20 mouse cellular contexts compared by ENCODE assay signal in the genomic region with DNA sequence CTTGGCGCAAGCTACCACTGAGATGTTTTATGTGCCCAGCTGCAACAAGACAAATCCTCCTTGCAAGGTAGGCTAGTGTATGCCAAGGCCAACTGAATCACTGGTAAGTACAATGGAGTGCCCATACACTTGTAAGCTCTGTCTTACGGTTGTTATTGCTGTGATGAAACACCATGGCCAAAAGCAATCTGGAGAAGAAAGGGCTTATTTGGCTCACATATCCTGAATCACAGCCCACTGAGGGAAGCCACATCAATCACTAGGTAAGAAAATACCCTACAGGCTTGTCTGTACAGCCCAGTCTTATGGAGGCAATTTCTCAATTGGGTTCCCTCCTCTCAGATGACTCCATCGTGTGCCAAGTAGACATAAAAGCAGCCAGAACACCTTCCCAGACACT. TPM values are rescaled to one million over a fixed set of nuclear protein-coding genes. Genes with fewer than 3 reads are reported as not detected.
A peak's percentile ranks its signal among the peaks of the same experiment; 100 is the strongest.
DNase-seq lines count a peak whose midpoint lies in the region; ATAC-seq and TF ChIP-seq lines count a peak whose summit lies in the region.
"Had no signal": no experiment of that assay in that cellular context is flagged by ENCODE, and none has a peak within 500 bp of the region (broad histone marks: within the 10 kb centered on the region; RNA-seq: fewer than 3 reads in every experiment).

No protein-coding gene starts in this region.

- H3K27me3 ChIP-seq in limb, embryonic 13.5 days = no peaks in the 10 kb centered on the region
- H3K27me3 ChIP-seq in limb, embryonic 10.5 days (ENCODE audit: low read depth, poor library complexity, severe bottlenecking) = no peaks in the 10 kb centered on the region
- no peaks in the 10 kb centered on the region for H3K27me3 ChIP-seq in limb, embryonic 15.5 days
- H3K27me3 ChIP-seq in forebrain, postnatal 0 days (ENCODE audit: insufficient read depth, low read length) = no peaks in the 10 kb centered on the region
- H3K27me3 ChIP-seq: embryonic facial prominence, embryonic 12.5 days; forebrain, embryonic 12.5 days had no signal

- DNase-seq in limb, embryonic 10.5 days (ENCODE audit: low spot score) = no peak
- peak; percentile 92 for DNase-seq in gonadal fat pad, adult 2 months (ENCODE audit: low read depth)
- DNase-seq in forebrain, postnatal 0 days = no peak
- DNase-seq in retina, embryonic 14.5 days (ENCODE audit: low spot score) = no peak
- DNase-seq: adrenal gland, adult 2 months; adrenal gland, postnatal 10 days; adrenal gland, postnatal 25 days; cerebellum, adult 11-12 months; cerebellum, adult 2 months; cerebellum, adult 9-10 months; cerebellum, postnatal 10 days; cerebellum, postnatal 25 days had no signal

- peak overlapping the region; percentile 8; the same call in 1 of the 2 replicates for H3K27ac ChIP-seq in limb, embryonic 13.5 days
- no peak overlapping the region for H3K27ac ChIP-seq in limb, embryonic 10.5 days
- H3K27ac ChIP-seq in limb, embryonic 15.5 days = peak overlapping the region; percentile 22
- no peak overlapping the region for H3K27ac ChIP-seq in forebrain, postnatal 0 days (ENCODE audit: low read depth, low read length)
- H3K27ac ChIP-seq: embryonic facial prominence, embryonic 10.5 days; embryonic facial prominence, embryonic 12.5 days; forebrain, embryonic 10.5 days; forebrain, embryonic 12.5 days had no signal

- no peak for ATAC-seq in limb, embryonic 13.5 days (ENCODE audit: low FRiP score, low read depth)
- no peak for ATAC-seq in limb, embryonic 15.5 days (ENCODE audit: insufficient number of reproducible peaks, low FRiP score, low TSS enrichment, low read depth)
- ATAC-seq in forebrain, postnatal 0 days = no peak
- ATAC-seq: forebrain, embryonic 14.5 days; forebrain, embryonic 16.5 days had no signal

- TF ChIP-seq CTCF in forebrain, postnatal 0 days (IDR thresholded peaks at IDR 0.05; ENCODE audit: low read depth) = no peak

- H3K9me3 ChIP-seq in limb, embryonic 13.5 days = no peaks in the 10 kb centered on the region
- no peaks in the 10 kb centered on the region for H3K9me3 ChIP-seq in limb, embryonic 10.5 days (replicated peaks)
- no peaks in the 10 kb centered on the region for H3K9me3 ChIP-seq in limb, embryonic 15.5 days
- no peaks in the 10 kb centered on the region for H3K9me3 ChIP-seq in forebrain, postnatal 0 days (ENCODE audit: low read length)
- H3K9me3 ChIP-seq: embryonic facial prominence, embryonic 10.5 days; embryonic facial prominence, embryonic 12.5 days; forebrain, embryonic 10.5 days; forebrain, embryonic 12.5 days had no signal

- 61% methylated on average over 3 of the region's 3 CpGs for WGBS in limb, embryonic 13.5 days
- 88% methylated on average over 3 of the region's 3 CpGs for WGBS in limb, embryonic 10.5 days
- WGBS in limb, embryonic 15.5 days = 60% methylated on average over 3 of the region's 3 CpGs
- WGBS in forebrain, postnatal 0 days = 83% methylated on average over 3 of the region's 3 CpGs

- peaks cover 11% of the 10 kb centered on the region; the same call in 1 of the 2 replicates for H3K4me1 ChIP-seq in limb, embryonic 13.5 days
- H3K4me1 ChIP-seq in limb, embryonic 10.5 days = no peaks in the 10 kb centered on the region
- H3K4me1 ChIP-seq in limb, embryonic 15.5 days = 0 out of 2 replicates have a peak, but pooled peaks cover 10% of the 10 kb centered on the region
- H3K4me1 ChIP-seq in forebrain, postnatal 0 days (ENCODE audit: insufficient read depth) = no peaks in the 10 kb centered on the region
- H3K4me1 ChIP-seq: embryonic facial prominence, embryonic 10.5 days; embryonic facial prominence, embryonic 12.5 days; forebrain, embryonic 10.5 days; forebrain, embryonic 12.5 days had no signal

- no peaks in the 10 kb centered on the region for H3K36me3 ChIP-seq in limb, embryonic 13.5 days
- H3K36me3 ChIP-seq in limb, embryonic 10.5 days = no peaks in the 10 kb centered on the region
- H3K36me3 ChIP-seq in limb, embryonic 15.5 days = no peaks in the 10 kb centered on the region
- no peaks in the 10 kb centered on the region for H3K36me3 ChIP-seq in forebrain, postnatal 0 days (ENCODE audit: insufficient read depth)
- H3K36me3 ChIP-seq: embryonic facial prominence, embryonic 10.5 days; embryonic facial prominence, embryonic 12.5 days; forebrain, embryonic 10.5 days; forebrain, embryonic 12.5 days had no signal

- H3K4me3 ChIP-seq in limb, embryonic 13.5 days = no peak overlapping the region
- no peak overlapping the region for H3K4me3 ChIP-seq in limb, embryonic 10.5 days
- H3K4me3 ChIP-seq in limb, embryonic 15.5 days = no peak overlapping the region
- no peak overlapping the region for H3K4me3 ChIP-seq in forebrain, postnatal 0 days (ENCODE audit: low read depth, low read length)
- H3K4me3 ChIP-seq: embryonic facial prominence, embryonic 10.5 days; embryonic facial prominence, embryonic 12.5 days; forebrain, embryonic 10.5 days; forebrain, embryonic 12.5 days had no signal

- H3K4me2 ChIP-seq in limb, embryonic 13.5 days (replicated peaks) = no peak overlapping the region
- H3K4me2 ChIP-seq in limb, embryonic 15.5 days = no peak overlapping the region
- no peak overlapping the region for H3K4me2 ChIP-seq in forebrain, postnatal 0 days (ENCODE audit: low read depth)
- H3K4me2 ChIP-seq: embryonic facial prominence, embryonic 12.5 days; forebrain, embryonic 12.5 days had no signal

- no peak overlapping the region for H3K9ac ChIP-seq in limb, embryonic 13.5 days
- no peak overlapping the region for H3K9ac ChIP-seq in limb, embryonic 15.5 days
- H3K9ac ChIP-seq in forebrain, postnatal 0 days = no peak overlapping the region
- H3K9ac ChIP-seq: embryonic facial prominence, embryonic 12.5 days; forebrain, embryonic 12.5 days had no signal

RNA-seq across cellular contexts. Expression of a gene that starts 7.9 kb away (rescaled TPM):
- polyA plus RNA-seq in limb, embryonic 13.5 days (2015; fragmentation: Nextera tagmentation; extraction: Ambion mirVana) = 35.1 and 36.9 TPM in 2 replicates
- 32.1 and 32.3 TPM in 2 replicates for polyA plus RNA-seq in limb, embryonic 10.5 days (2016; fragmentation: Nextera tagmentation; extraction: Ambion mirVana)
- polyA plus RNA-seq in gonadal fat pad, adult 2 months (2012; rRNA removed) = 6.1 TPM in 2 replicates
- polyA plus RNA-seq in limb, embryonic 15.5 days (2015; fragmentation: Nextera tagmentation; extraction: Ambion mirVana) = 24.7 and 27.4 TPM in 2 replicates
- 5.2 and 6.0 TPM in 2 replicates for total RNA-seq in forebrain, postnatal 0 days (2014; rRNA removed)
- polyA plus RNA-seq in forebrain, postnatal 0 days (2015; fragmentation: Nextera tagmentation; extraction: Ambion mirVana) = 7.7 and 10.3 TPM in 2 replicates

RNA-seq across cellular contexts. Expression of a gene that starts 16.8 kb away (rescaled TPM):
- polyA plus RNA-seq in limb, embryonic 13.5 days (2015; fragmentation: Nextera tagmentation; extraction: Ambion mirVana) = 2.4 and 3.2 TPM in 2 replicates
- 0.59 and 0.61 TPM in 2 replicates for polyA plus RNA-seq in limb, embryonic 10.5 days (2016; fragmentation: Nextera tagmentation; extraction: Ambion mirVana)
- polyA plus RNA-seq in gonadal fat pad, adult 2 months (2012; rRNA removed) = 19.4 and 21.9 TPM in 2 replicates
- 2.0 and 2.4 TPM in 2 replicates for polyA plus RNA-seq in limb, embryonic 15.5 days (2015; fragmentation: Nextera tagmentation; extraction: Ambion mirVana)
- total RNA-seq in forebrain, postnatal 0 days (2014; rRNA removed) = 1.2 and 4.2 TPM in 2 replicates
- polyA plus RNA-seq in forebrain, postnatal 0 days (2015; fragmentation: Nextera tagmentation; extraction: Ambion mirVana) = 0.53 and 0.77 TPM in 2 replicates

RNA-seq across cellular contexts. Expression of a gene that starts 30.3 kb away (rescaled TPM):
- polyA plus RNA-seq in limb, embryonic 13.5 days (2015; fragmentation: Nextera tagmentation; extraction: Ambion mirVana) = 178 and 179 TPM in 2 replicates
- 204 and 214 TPM in 2 replicates for polyA plus RNA-seq in limb, embryonic 10.5 days (2016; fragmentation: Nextera tagmentation; extraction: Ambion mirVana)
- polyA plus RNA-seq in gonadal fat pad, adult 2 months (2012; rRNA removed) = 17.6 and 21.1 TPM in 2 replicates
- 126 and 152 TPM in 2 replicates for polyA plus RNA-seq in limb, embryonic 15.5 days (2015; fragmentation: Nextera tagmentation; extraction: Ambion mirVana)
- total RNA-seq in forebrain, postnatal 0 days (2014; rRNA removed) = 56.1 and 70.4 TPM in 2 replicates
- polyA plus RNA-seq in forebrain, postnatal 0 days (2015; fragmentation: Nextera tagmentation; extraction: Ambion mirVana) = 188 and 239 TPM in 2 replicates

RNA-seq across cellular contexts. Expression of a gene that starts 30.3 kb away (rescaled TPM):
- polyA plus RNA-seq in limb, embryonic 13.5 days (2015; fragmentation: Nextera tagmentation; extraction: Ambion mirVana) = 19.6 and 21.2 TPM in 2 replicates
- polyA plus RNA-seq in limb, embryonic 10.5 days (2016; fragmentation: Nextera tagmentation; extraction: Ambion mirVana) = 21.8 and 28.8 TPM in 2 replicates
- polyA plus RNA-seq in gonadal fat pad, adult 2 months (2012; rRNA removed) = 5.1 and 6.1 TPM in 2 replicates
- 12.1 and 15.2 TPM in 2 replicates for polyA plus RNA-seq in limb, embryonic 15.5 days (2015; fragmentation: Nextera tagmentation; extraction: Ambion mirVana)
- 17.4 and 17.9 TPM in 2 replicates for total RNA-seq in forebrain, postnatal 0 days (2014; rRNA removed)
- polyA plus RNA-seq in forebrain, postnatal 0 days (2015; fragmentation: Nextera tagmentation; extraction: Ambion mirVana) = 6.6 and 9.0 TPM in 2 replicates

Comparison
In these comparisons a context has a peak if more than half of its experiments do, and no peak if none do; other contexts are left out.
1. H3K27ac ChIP-seq: peak in limb, embryonic 13.5 days (single experiment) and limb, embryonic 15.5 days (single experiment); none in limb, embryonic 10.5 days (single experiment) and forebrain, postnatal 0 days (single experiment).